Mouse (Mus musculus) stomach, embryonic 14.5 days (tissue): Measurements from ENCODE around the gene Rsf1. TPM values are rescaled to one million over a fixed set of nuclear protein-coding genes. Genes with fewer than 3 reads are reported as not detected.

Experiments
- ATAC-seq: fragments of 200-750 bp; cut with Nextera tagmentation; 2 replicates; pipeline ENCODE4 v1.8.0; 2017; ENCODE audit warnings: low read depth, moderate TSS enrichment; ENCODE audit not compliant: insufficient number of reproducible peaks, insufficient read depth, low FRiP score
- H3K27ac ChIP-seq: fragments of 300-500 bp; sonication (generic); 2 replicates; pipeline ENCODE4 v1.5.1; 2014; ENCODE audit warnings: mild to moderate bottlenecking, low read length, moderate library complexity, mixed read lengths
- H3K27me3 ChIP-seq: fragments of 300-500 bp; sonication (generic); 2 replicates; pipeline ENCODE4 v1.6.1; 2014; ENCODE audit warnings: low read length, control low read depth, mixed read lengths; ENCODE audit not compliant: control insufficient read depth, insufficient read depth
- H3K36me3 ChIP-seq: fragments of 300-500 bp; sonication (generic); 2 replicates; pipeline ENCODE4 v1.6.1; 2014; ENCODE audit warnings: mild to moderate bottlenecking, control low read depth, low read length, moderate library complexity, mixed read lengths; ENCODE audit not compliant: control insufficient read depth, insufficient read depth
- H3K4me1 ChIP-seq: fragments of 300-500 bp; sonication (generic); 2 replicates; pipeline ENCODE4 v1.6.1; 2014; ENCODE audit warnings: low read length, control low read depth, mixed read lengths; ENCODE audit not compliant: control insufficient read depth, insufficient read depth
- H3K4me2 ChIP-seq: fragments of 300-500 bp; sonication (generic); replicated peaks from 2 replicates; pipeline ENCODE4 v1.6.1; 2014; ENCODE audit warnings: low read depth, low read length, control low read depth
- H3K4me3 ChIP-seq: fragments of 300-500 bp; sonication (generic); 2 replicates; pipeline ENCODE4 v1.5.1; 2014; ENCODE audit warnings: low read depth, low read length, control low read depth
- H3K9ac ChIP-seq: fragments of 300-500 bp; sonication (generic); replicated peaks from 2 replicates; pipeline ENCODE4 v1.6.1; 2014; ENCODE audit warnings: low read depth, mild to moderate bottlenecking, control low read depth, low read length, moderate library complexity, mixed read lengths
- H3K9me3 ChIP-seq: fragments of 300-500 bp; sonication (generic); 2 replicates; pipeline ENCODE4 v1.6.1; 2016; ENCODE audit warnings: low read depth, low read length, control low read depth; ENCODE audit not compliant: control insufficient read depth
- WGBS: fragments of 180-500 bp; shearing (Covaris S2); extraction: QIAGEN DNeasy Blood & Tissue Kit; methylation state at CpG from one replicate; pipeline ENCODE4 v1.1.7; 2014; 5-methylcytosine and 5-hydroxymethylcytosine counted together
- polyA plus RNA-seq: library from polyadenylated mRNA; unstranded; fragments of >200 nt; fragmentation: Nextera tagmentation; extraction: Ambion mirVana; gene quantifications from 2 replicates; pipeline ENCODE4 v1.2.1, GENCODE M21; 2014

Gene Rsf1
- polyA plus RNA-seq, 1 experiment from 2014 or later: 33.3 TPM

DNA sequence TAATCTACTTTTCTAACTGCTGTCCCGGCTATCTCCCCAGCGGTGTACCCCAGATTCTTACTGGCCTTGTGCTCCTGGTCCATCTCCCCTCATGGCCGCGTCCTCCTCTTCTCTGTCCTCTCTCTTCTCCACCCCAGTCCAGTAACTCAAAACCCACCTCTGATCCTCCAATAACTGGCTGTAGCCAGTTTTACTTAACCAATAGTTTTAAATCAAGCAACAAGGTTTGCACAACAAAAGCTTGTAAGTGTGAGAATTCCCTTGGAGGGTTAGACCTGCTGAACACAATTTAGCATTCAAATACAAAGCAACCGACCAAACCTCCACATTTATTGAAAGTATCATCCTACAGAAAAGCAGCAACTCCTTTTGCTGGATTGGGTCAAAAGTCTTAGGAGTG, 68.0 kb downstream of the Rsf1 start:
- no peak for ATAC-seq
- Histone ChIP-seq H3K9me3 (no peaks in the 10 kb centered on the region), H3K27ac (no peak overlapping the region), H3K4me3 (no peak overlapping the region), H3K27me3 (no peaks in the 10 kb centered on the region), H3K36me3 (peaks cover 6% of the 10 kb centered on the region; the same call in 1 of the 2 replicates), H3K4me2 (no peak overlapping the region), H3K4me1 (no peaks in the 10 kb centered on the region), H3K9ac (no peak overlapping the region)
- 89% methylated on average over 5 of the region's 5 CpGs for WGBS

DNA sequence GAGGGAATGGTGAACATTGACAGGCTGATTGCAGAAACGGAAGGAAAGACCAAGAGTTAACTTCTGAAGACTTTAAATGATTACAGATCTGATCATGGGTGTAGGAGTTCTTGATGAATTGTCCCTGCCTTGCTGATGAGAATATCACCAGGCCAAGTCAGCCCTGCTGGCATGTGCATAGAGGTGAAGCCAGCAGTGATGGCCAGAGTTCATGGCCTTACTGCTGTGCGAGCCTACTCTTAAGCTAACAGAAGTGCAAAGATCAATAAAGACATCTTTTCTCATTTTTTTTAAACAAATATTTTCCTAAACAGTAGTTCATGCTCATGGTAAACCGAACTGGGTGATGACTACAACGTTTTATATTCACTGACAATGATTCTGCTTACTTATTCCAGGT, 71.0 kb downstream of the Rsf1 start:
- H3K9me3 ChIP-seq: no peaks in the 10 kb centered on the region
- WGBS: 74% methylated on average over 4 of the region's 4 CpGs
- no peak overlapping the region for H3K4me2 ChIP-seq
- peaks cover 17% of the 10 kb centered on the region for H3K36me3 ChIP-seq
- H3K4me3 ChIP-seq: no peak overlapping the region
- H3K4me1 ChIP-seq: no peaks in the 10 kb centered on the region
- no peaks in the 10 kb centered on the region for H3K27me3 ChIP-seq
- no peak overlapping the region for H3K9ac ChIP-seq
- no peak for ATAC-seq
- H3K27ac ChIP-seq: no peak overlapping the region

DNA sequence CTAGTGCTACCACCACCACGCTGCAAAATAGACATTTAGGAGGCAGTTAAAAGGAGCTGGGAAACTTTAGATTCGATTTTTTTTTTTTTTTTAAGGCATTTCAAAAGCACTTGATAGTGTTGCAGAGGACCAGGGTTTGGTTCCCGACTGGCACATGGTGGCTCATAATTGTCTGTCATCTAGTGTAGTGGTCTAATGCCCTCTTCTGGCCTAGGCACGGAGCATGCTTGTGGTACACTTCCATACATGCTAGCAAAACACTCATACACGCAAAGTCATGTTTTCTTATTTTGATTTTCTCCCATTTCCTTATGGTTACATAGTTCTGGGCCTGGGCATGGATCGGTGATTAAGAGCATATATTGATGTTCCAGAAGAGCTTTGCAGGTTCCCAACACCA, 76.5 kb downstream of the Rsf1 start:
- no peaks in the 10 kb centered on the region for H3K27me3 ChIP-seq
- no peak for ATAC-seq
- H3K4me2 ChIP-seq: no peak overlapping the region
- no peak overlapping the region for H3K9ac ChIP-seq
- no peaks in the 10 kb centered on the region for H3K4me1 ChIP-seq
- no peak overlapping the region for H3K27ac ChIP-seq
- 90% methylated on average over 6 of the region's 6 CpGs for WGBS
- no peaks in the 10 kb centered on the region for H3K9me3 ChIP-seq
- H3K4me3 ChIP-seq: no peak overlapping the region
- H3K36me3 ChIP-seq: peaks cover 14% of the 10 kb centered on the region

DNA sequence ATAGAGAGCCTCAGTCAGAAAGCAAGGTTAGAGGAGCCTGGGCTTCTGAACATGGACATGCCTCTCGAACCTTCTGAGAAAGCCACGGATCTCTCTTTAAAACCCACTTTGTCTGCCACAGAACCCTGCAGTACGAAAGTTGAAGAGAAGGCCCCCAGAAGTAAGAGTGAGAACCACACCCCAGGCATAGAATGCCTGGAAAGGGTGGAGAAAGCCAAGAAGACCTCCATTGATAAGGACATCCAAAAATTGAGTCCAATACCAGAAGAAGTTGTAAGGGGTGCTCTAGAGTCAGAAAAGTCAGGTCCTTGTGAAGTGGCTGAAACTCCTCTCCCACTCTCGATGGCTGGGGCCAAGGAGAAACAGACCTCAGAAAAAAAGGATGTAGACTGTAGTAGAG, 81.9 kb downstream of the Rsf1 start:
- Histone ChIP-seq H3K9ac (no peak overlapping the region), H3K4me2 (no peak overlapping the region), H3K27ac (no peak overlapping the region), H3K27me3 (no peaks in the 10 kb centered on the region), H3K36me3 (peaks cover 41% of the 10 kb centered on the region), H3K9me3 (no peaks in the 10 kb centered on the region), H3K4me3 (no peak overlapping the region), H3K4me1 (no peaks in the 10 kb centered on the region)
- ATAC-seq: no peak
- 91% methylated on average over 4 of the region's 4 CpGs for WGBS

DNA sequence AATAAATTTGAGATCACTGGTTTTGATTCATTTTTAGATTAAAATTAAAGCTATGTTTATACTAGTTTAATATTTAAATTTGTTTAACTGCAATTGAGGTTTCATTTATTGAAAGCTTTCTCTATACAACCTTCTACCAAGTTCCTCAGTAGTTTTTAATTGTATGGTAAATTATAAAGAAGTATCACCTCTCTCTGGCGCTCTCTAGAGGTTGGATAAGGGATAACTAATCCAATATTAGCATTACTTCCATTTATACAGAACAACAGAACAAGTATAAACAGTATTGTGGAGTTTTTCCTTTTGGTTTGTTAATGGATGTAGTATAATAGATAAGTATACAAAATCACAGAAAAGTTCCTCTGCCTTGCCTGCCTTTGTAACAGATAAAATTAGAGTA, 99.5 kb downstream of the Rsf1 start:
- H3K27ac ChIP-seq: no peak overlapping the region
- H3K4me3 ChIP-seq: no peak overlapping the region
- no peak overlapping the region for H3K9ac ChIP-seq
- no peak overlapping the region for H3K4me2 ChIP-seq
- no peaks in the 10 kb centered on the region for H3K27me3 ChIP-seq
- 43% methylated on average over 1 of the region's 1 CpGs for WGBS
- no peak for ATAC-seq
- H3K4me1 ChIP-seq: no peaks in the 10 kb centered on the region
- H3K36me3 ChIP-seq: peaks cover 41% of the 10 kb centered on the region
- H3K9me3 ChIP-seq: no peaks in the 10 kb centered on the region

DNA sequence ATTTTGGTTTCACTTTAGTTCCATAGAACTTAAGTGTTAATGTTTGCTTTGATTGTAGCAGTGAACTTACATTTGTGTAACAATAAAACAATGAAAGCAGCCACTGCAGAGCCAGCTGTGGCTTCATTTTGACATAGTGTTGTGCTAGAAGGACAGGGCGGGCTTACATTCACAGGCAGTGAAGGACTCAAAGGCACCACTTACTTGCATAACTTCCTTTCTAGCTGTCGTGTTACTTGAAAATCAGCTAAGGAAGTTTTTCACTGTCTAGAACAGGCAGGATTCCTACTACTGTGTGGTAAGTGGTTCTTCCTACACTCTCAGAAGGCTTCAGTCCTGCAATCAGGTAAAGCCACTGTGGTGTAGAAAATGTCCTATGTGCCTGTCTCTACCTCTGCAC, 108.1 kb downstream of the Rsf1 start:
- Histone ChIP-seq H3K4me3 (no peak overlapping the region), H3K4me1 (no peaks in the 10 kb centered on the region), H3K4me2 (no peak overlapping the region), H3K9ac (no peak overlapping the region), H3K27ac (no peak overlapping the region), H3K9me3 (no peaks in the 10 kb centered on the region), H3K36me3 (peaks cover 19% of the 10 kb centered on the region), H3K27me3 (no peaks in the 10 kb centered on the region)
- 89% methylated on average over 2 of the region's 2 CpGs for WGBS
- no peak for ATAC-seq

DNA sequence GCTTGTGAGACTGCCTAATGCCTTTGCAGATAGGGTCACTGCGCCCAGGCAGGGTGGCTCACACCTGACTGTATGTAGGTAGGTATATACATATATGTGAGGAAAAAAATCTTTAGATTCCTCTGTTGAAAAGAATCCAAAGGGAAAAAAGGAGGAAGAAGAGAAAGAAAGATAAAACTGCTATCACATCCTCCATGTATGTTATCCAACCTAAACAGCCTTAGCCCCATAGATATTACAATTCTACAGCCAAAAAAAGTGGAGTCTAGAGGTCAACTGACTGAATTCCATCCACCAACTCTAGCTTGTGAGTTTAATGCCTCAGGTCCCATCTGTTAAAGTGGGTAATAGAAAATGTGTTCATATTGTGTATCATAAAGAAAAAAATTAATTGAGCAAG, 115.8 kb downstream of the Rsf1 start:
- H3K36me3 ChIP-seq: no peaks in the 10 kb centered on the region
- no peaks in the 10 kb centered on the region for H3K27me3 ChIP-seq
- H3K4me2 ChIP-seq: no peak overlapping the region
- no peak overlapping the region for H3K4me3 ChIP-seq
- no peak for ATAC-seq
- 98% methylated on average over 1 of the region's 1 CpGs for WGBS
- no peak overlapping the region for H3K9ac ChIP-seq
- 0 out of 2 replicates have a peak, but pooled peaks cover 4% of the 10 kb centered on the region for H3K4me1 ChIP-seq
- H3K9me3 ChIP-seq: no peaks in the 10 kb centered on the region
- no peak overlapping the region for H3K27ac ChIP-seq

DNA sequence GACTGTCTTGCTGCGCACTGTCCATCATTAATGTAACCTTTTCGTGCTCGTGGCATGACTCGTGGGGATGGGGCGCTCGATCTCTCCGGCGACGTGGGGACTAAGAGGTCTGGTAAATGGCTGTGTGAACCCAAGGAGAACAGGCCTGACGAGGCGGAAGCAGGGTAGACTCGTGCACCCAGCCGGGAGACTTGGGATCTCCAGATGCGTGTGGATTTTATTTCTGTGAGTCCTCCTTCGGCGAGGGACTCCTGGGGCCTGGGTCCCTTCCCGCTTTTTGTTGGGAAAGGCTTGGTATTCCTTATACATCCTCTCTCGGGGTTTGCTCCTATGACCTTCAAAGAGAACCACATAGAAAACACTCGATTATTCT, 116.4 kb downstream of the Rsf1 start:
- peak overlapping the region; percentile 73 for H3K9ac ChIP-seq
- peak overlapping the region; percentile 76 for H3K27ac ChIP-seq
- no peaks in the 10 kb centered on the region for H3K27me3 ChIP-seq
- H3K4me3 ChIP-seq: peak overlapping the region; percentile 95
- H3K4me1 ChIP-seq: 0 out of 2 replicates have a peak, but pooled peaks cover 4% of the 10 kb centered on the region
- ATAC-seq: peak; percentile 25; the same call in 1 of the 2 replicates
- 37% methylated on average over 19 of the region's 19 CpGs for WGBS
- no peaks in the 10 kb centered on the region for H3K9me3 ChIP-seq
- no peaks in the 10 kb centered on the region for H3K36me3 ChIP-seq
- peak overlapping the region; percentile 77 for H3K4me2 ChIP-seq

DNA sequence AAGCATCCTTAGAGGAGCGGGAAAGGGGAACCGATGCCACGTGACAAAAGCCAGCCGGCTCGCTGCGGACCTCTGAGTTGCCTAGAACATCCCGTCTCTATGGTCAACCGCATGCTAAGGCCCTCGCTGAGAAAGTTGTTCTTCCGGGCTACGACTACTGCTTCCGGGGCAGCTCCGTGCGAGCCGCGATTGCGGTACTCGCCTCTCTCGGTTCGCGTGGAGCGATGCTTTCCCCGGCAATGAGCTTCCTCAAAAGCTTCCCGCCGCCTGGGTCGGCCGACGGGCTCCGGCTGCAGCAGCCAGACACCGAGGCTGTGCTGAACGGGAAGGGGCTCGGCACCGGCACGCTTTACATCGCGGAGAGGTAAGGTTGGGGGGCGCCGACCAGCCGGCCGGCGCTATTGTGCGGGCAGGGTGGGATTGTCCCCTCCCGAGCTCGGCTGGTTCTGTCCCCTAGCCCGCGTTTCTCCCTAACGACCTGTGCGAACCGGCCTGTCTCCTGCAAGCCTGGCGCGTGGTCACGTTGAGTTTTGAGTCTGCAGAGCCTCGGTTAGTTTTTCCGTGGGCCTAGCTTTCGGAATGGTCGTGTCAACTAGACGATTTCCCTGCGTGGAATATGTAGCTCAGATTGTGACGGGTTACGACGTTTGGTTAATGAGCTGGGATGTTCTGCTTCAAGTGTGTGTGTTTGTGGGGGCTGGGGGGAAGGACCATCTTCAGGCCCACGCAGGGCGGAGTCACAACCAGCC, 117.0 kb downstream of the Rsf1 start, which contains the start of gene Clns1a:
TSS of gene Clns1a (plus strand) at position 129 of the 749 bp plus-strand sequence.
- peak within 1 kb of the TSS; percentile 76 for H3K27ac ChIP-seq
- no peaks in the 10 kb centered on the region for H3K36me3 ChIP-seq
- H3K4me2 ChIP-seq: peak within 1 kb of the TSS; percentile 77
- H3K9ac ChIP-seq: peak within 1 kb of the TSS; percentile 73
- under 1% methylated on average over 63 of the region's 63 CpGs for WGBS
- peak within 1 kb of the TSS; percentile 95 for H3K4me3 ChIP-seq
- no peaks in the 10 kb centered on the region for H3K9me3 ChIP-seq
- no peaks in the 10 kb centered on the region for H3K27me3 ChIP-seq
- peak; percentile 96 for ATAC-seq
- 0 out of 2 replicates have a peak, but pooled peaks cover 4% of the 10 kb centered on the region for H3K4me1 ChIP-seq
